Mouse (Mus musculus): ENCODE data around the gene Pfdn4. TPM values are rescaled to one million over a fixed set of nuclear protein-coding genes. Genes with fewer than 3 reads are reported as not detected.

Pfdn4 gene
- polyA plus RNA-seq, 1 experiment from 2014 or later: 141 TPM

- H3K36me3 ChIP-seq (ENCODE audit: control insufficient read depth, insufficient read depth, low read length): no peaks in the 10 kb centered on the region
Observed at GRCm38 (mm10) chr2:170548046-170548445, 51.8 kb downstream of the Pfdn4 start.

DNA sequence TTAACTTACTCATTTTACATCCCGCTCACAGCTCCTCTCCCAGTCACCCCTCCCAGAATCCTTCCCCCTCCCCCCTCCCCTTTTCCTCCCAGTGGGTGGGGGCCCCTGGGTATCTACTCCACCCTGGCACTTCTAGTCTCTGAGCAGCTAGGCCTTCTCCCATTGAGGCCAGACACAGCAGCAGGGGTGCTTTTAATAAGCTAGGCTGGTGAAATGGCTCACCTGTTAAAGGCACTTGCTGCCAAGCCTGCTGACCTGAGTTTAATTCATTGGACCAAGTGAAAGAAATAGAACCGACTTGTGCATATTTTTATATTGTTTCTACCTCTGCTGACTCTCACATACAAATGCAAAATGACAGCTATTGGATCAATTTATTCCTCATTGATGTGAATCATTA lies 52.9 kb downstream of the Pfdn4 start:
- WGBS: 82% methylated on average over 2 of the region's 2 CpGs
- Histone ChIP-seq H3K27me3 (ENCODE audit: control insufficient read depth, insufficient read depth, low read length) (no peaks in the 10 kb centered on the region), H3K36me3 (ENCODE audit: control insufficient read depth, insufficient read depth, low read length) (no peaks in the 10 kb centered on the region), H3K4me2 (replicated peaks; ENCODE audit: low read depth, low read length) (no peak overlapping the region), H3K4me3 (ENCODE audit: low read depth, low read length) (no peak overlapping the region), H3K4me1 (replicated peaks; ENCODE audit: control insufficient read depth, insufficient read depth, low read length) (peaks cover 3% of the 10 kb centered on the region), H3K27ac (ENCODE audit: low read depth, low read length) (no peak overlapping the region), H3K9ac (ENCODE audit: low read depth, low read length) (no peak overlapping the region), H3K9me3 (ENCODE audit: control insufficient read depth, low read length) (no peaks in the 10 kb centered on the region)
- ATAC-seq (ENCODE audit: low FRiP score) (no peak), DNase-seq (ENCODE audit: low spot score) (no peak)

More at GRCm38 (mm10) chr2:170548046-170548445, 51.8 kb downstream of the Pfdn4 start:
- DNase-seq (ENCODE audit: low spot score) (no peak), ATAC-seq (ENCODE audit: low FRiP score) (no peak)
- Histone ChIP-seq H3K9ac (ENCODE audit: low read depth, low read length) (no peak overlapping the region), H3K9me3 (ENCODE audit: control insufficient read depth, low read length) (no peaks in the 10 kb centered on the region), H3K4me1 (replicated peaks; ENCODE audit: control insufficient read depth, insufficient read depth, low read length) (peaks cover 3% of the 10 kb centered on the region), H3K4me2 (replicated peaks; ENCODE audit: low read depth, low read length) (no peak overlapping the region), H3K4me3 (ENCODE audit: low read depth, low read length) (no peak overlapping the region), H3K27me3 (ENCODE audit: control insufficient read depth, insufficient read depth, low read length) (no peaks in the 10 kb centered on the region), H3K27ac (ENCODE audit: low read depth, low read length) (no peak overlapping the region)
- 30% methylated on average over 4 of the region's 4 CpGs for WGBS

GRCm38 (mm10) chr2:170550240-170550639 lies 54.0 kb downstream of the Pfdn4 start:
- H3K9me3 ChIP-seq (ENCODE audit: control insufficient read depth, low read length): no peaks in the 10 kb centered on the region
- no peaks in the 10 kb centered on the region for H3K36me3 ChIP-seq (ENCODE audit: control insufficient read depth, insufficient read depth, low read length)
- no peak for DNase-seq (ENCODE audit: low spot score)
- H3K27me3 ChIP-seq (ENCODE audit: control insufficient read depth, insufficient read depth, low read length): no peaks in the 10 kb centered on the region
- ATAC-seq (ENCODE audit: low FRiP score): no peak
- no peak overlapping the region for H3K9ac ChIP-seq (ENCODE audit: low read depth, low read length)
- 65% methylated on average over 5 of the region's 5 CpGs for WGBS
- no peak overlapping the region for H3K4me3 ChIP-seq (ENCODE audit: low read depth, low read length)
- H3K27ac ChIP-seq (ENCODE audit: low read depth, low read length): no peak overlapping the region
- no peak overlapping the region for H3K4me2 ChIP-seq (replicated peaks; ENCODE audit: low read depth, low read length)
- H3K4me1 ChIP-seq (replicated peaks; ENCODE audit: control insufficient read depth, insufficient read depth, low read length): peaks cover 3% of the 10 kb centered on the region

GRCm38 (mm10) chr2:170552088-170552487 lies 55.9 kb downstream of the Pfdn4 start:
- no peaks in the 10 kb centered on the region for H3K36me3 ChIP-seq (ENCODE audit: control insufficient read depth, insufficient read depth, low read length)
- H3K9ac ChIP-seq (ENCODE audit: low read depth, low read length): no peak overlapping the region
- 85% methylated on average over 7 of the region's 7 CpGs for WGBS
- no peak overlapping the region for H3K27ac ChIP-seq (ENCODE audit: low read depth, low read length)
- peaks cover 3% of the 10 kb centered on the region for H3K4me1 ChIP-seq (replicated peaks; ENCODE audit: control insufficient read depth, insufficient read depth, low read length)
- no peaks in the 10 kb centered on the region for H3K27me3 ChIP-seq (ENCODE audit: control insufficient read depth, insufficient read depth, low read length)
- no peaks in the 10 kb centered on the region for H3K9me3 ChIP-seq (ENCODE audit: control insufficient read depth, low read length)
- H3K4me3 ChIP-seq (ENCODE audit: low read depth, low read length): no peak overlapping the region
- ATAC-seq (ENCODE audit: low FRiP score) (no peak), DNase-seq (ENCODE audit: low spot score) (no peak)
- no peak overlapping the region for H3K4me2 ChIP-seq (replicated peaks; ENCODE audit: low read depth, low read length)

DNA sequence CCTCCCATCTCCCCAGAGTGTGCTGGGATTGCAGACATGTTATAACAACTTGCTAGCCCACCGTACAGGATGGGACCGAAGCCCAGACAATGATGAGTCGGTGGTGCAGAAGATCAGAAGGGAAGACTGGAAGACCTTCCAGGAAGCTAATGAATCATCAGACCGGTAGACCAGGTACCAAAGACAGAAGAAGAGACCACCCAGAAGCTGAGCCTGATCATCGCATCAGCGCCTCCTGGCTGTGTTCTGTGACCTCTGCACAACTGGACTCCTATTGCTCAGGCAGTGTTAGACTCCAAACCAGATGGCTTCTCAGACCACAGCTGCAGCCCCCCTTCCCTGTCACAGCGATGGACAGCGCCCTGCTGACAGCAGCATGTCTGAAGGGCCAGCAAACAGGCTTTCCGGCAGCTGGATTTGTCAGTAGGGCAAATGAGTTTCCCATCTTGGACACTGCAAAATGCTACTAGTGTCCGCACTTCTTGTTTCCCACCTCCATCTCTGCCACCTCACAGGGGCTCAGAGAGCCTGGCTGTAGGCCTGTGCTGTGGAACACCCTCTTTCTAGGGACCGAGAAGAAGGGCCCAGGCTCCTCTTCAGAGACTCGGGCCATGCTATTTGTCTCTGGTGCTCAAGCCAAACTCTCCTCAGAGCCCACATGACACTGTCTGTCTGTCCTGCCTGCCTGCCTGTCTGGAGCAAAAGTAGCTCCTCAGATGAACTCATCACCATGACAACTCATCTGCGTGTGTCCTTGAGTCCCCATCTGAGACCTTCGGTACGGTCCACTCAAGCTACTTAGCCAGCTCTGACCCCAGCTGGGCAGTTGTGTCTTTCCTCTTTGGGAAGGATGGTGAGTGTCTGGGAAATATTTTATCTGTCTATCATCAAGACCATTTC lies 68.0 kb downstream of the Pfdn4 start:
- Histone ChIP-seq H3K27ac (ENCODE audit: low read depth, low read length) (no peak overlapping the region), H3K4me3 (ENCODE audit: low read depth, low read length) (no peak overlapping the region), H3K9ac (ENCODE audit: low read depth, low read length) (no peak overlapping the region), H3K27me3 (ENCODE audit: control insufficient read depth, insufficient read depth, low read length) (no peaks in the 10 kb centered on the region), H3K36me3 (ENCODE audit: control insufficient read depth, insufficient read depth, low read length) (no peaks in the 10 kb centered on the region), H3K4me2 (replicated peaks; ENCODE audit: low read depth, low read length) (no peak overlapping the region), H3K9me3 (ENCODE audit: control insufficient read depth, low read length) (no peaks in the 10 kb centered on the region), H3K4me1 (replicated peaks; ENCODE audit: control insufficient read depth, insufficient read depth, low read length) (no peaks in the 10 kb centered on the region)
- DNase-seq (ENCODE audit: low spot score) (no peak), ATAC-seq (ENCODE audit: low FRiP score) (no peak)
- 74% methylated on average over 15 of the region's 15 CpGs for WGBS

DNA sequence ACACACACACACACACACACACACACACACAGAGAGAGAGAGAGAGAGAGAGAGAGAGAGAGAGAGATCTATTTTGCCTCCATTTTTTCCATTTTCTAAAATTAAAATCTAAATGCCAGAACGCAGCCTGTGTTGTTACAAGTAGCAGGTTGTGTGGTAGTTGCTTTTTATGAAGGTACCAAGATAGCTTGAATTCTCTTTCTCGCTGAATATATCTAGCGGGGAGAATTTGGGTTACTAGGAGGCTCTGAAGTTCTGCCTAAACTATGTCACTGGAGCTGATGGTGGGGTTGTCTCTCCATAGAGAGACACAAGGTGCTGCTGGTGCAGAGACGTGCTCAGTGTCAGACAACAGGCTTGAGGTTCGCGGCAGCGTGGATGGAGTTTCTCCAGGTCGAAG lies 68.8 kb downstream of the Pfdn4 start:
- no peak for DNase-seq (ENCODE audit: low spot score)
- WGBS: 92% methylated on average over 8 of the region's 8 CpGs

More for the DNA sequence above, 68.8 kb downstream of the Pfdn4 start:
- H3K4me3 ChIP-seq (ENCODE audit: low read depth, low read length): no peak overlapping the region
- no peak overlapping the region for H3K27ac ChIP-seq (ENCODE audit: low read depth, low read length)
- no peak overlapping the region for H3K9ac ChIP-seq (ENCODE audit: low read depth, low read length)
- H3K4me1 ChIP-seq (replicated peaks; ENCODE audit: control insufficient read depth, insufficient read depth, low read length): no peaks in the 10 kb centered on the region
- no peaks in the 10 kb centered on the region for H3K27me3 ChIP-seq (ENCODE audit: control insufficient read depth, insufficient read depth, low read length)
- ATAC-seq (ENCODE audit: low FRiP score): no peak
- no peaks in the 10 kb centered on the region for H3K36me3 ChIP-seq (ENCODE audit: control insufficient read depth, insufficient read depth, low read length)
- no peak overlapping the region for H3K4me2 ChIP-seq (replicated peaks; ENCODE audit: low read depth, low read length)
- H3K9me3 ChIP-seq (ENCODE audit: control insufficient read depth, low read length): no peaks in the 10 kb centered on the region

Other genes with a start within 250 kb of the Pfdn4 start
- 1.8 and 1.9 TPM in 2 replicates for gene Bcas1, start 68.6 kb upstream of the Pfdn4 start, polyA plus RNA-seq (2014; fragmentation: Nextera tagmentation; extraction: Ambion mirVana)
- gene Cyp24a1, start 717 bp downstream of the Pfdn4 start, polyA plus RNA-seq (2014; fragmentation: Nextera tagmentation; extraction: Ambion mirVana): 0.10 and 0.14 TPM in 2 replicates
- not detected in 2 replicates for gene 4930470P17Rik, start 105.6 kb downstream of the Pfdn4 start, polyA plus RNA-seq (2014; fragmentation: Nextera tagmentation; extraction: Ambion mirVana)
- gene Dok5, start 235.4 kb downstream of the Pfdn4 start, polyA plus RNA-seq (2014; fragmentation: Nextera tagmentation; extraction: Ambion mirVana): 18.0 and 19.4 TPM in 2 replicates